Mouse (Mus musculus): ENCODE results near the gene Mybbp1a.

DNA sequence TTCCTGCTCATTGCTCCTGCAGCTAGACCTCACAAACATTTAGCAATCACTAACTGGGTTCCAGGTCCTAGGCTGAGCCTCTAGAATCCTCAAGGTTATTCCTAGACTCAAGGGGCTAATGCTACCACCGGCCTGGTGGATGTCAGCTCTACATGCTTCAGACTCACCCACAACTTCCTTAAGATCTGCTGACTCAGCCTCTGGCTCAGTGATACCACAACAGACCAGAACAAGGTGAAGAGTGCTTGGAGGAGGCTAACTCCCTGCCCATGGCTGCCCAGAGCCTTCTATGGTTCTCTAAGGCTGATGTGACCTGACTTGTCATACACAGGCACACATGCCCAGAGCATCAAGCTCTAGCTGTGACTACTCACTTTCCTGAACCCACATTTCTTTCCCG, 38.3 kb downstream of the Mybbp1a start:
- TF ChIP-seq GATA1 (IDR thresholded peaks at IDR 0.05; ENCODE audit: low read length), result no peak
- TF ChIP-seq TAL1 (IDR thresholded peaks at IDR 0.05; ENCODE audit: low read length), result no peak

Data from erythroblast, embryonic 14.5 days (primary cell).